Mouse (Mus musculus) ES-E14 (cell line): Measurements from ENCODE around the gene Plxdc1. TPM values are rescaled to one million over a fixed set of nuclear protein-coding genes. Genes with fewer than 3 reads are reported as not detected.

Experiments used
- DNase-seq: peaks from one replicate; pipeline ENCODE4 v3.0.0-alpha.2; 2013; ENCODE audit warnings: low read depth, low spot score
- H3K27ac ChIP-seq: 2 replicates; pipeline ENCODE4 v1.5.1; 2012; ENCODE audit warnings: low read depth, mild to moderate bottlenecking, low read length, moderate library complexity, mixed read lengths; ENCODE audit not compliant: poor library complexity, insufficient read depth, severe bottlenecking
- H3K36me3 ChIP-seq: 2 replicates; pipeline ENCODE4 v1.6.1; 2012; ENCODE audit warnings: mild to moderate bottlenecking, low read length, moderate library complexity, mixed read lengths; ENCODE audit not compliant: control insufficient read depth, poor library complexity, insufficient read depth, severe bottlenecking
- H3K4me1 ChIP-seq, 2 experiments: fragments of 150-350 bp in 1 of 2; sonication (generic) in 1 of 2; 2 replicates each; pipeline ENCODE4 v1.6.1; 2012; ENCODE audit warnings: low read length in 2 of 2, mild to moderate bottlenecking in 1 of 2, mixed read lengths in 1 of 2; ENCODE audit not compliant: control insufficient read depth in 2 of 2, insufficient read depth in 2 of 2, poor library complexity in 1 of 2
- H3K4me3 ChIP-seq, 2 experiments: fragments of 150-350 bp in 1 of 2; sonication (generic) in 1 of 2; 2 replicates each; pipeline ENCODE4 v1.5.1; 2012; ENCODE audit warnings: low read length in 2 of 2, low read depth in 1 of 2, mild to moderate bottlenecking in 1 of 2, mixed read lengths in 1 of 2; ENCODE audit not compliant: insufficient read depth in 1 of 2, poor library complexity in 1 of 2, severe bottlenecking in 1 of 2
- H3K9ac ChIP-seq: 2 replicates; pipeline ENCODE4 v1.6.1; 2012; ENCODE audit warnings: low read depth, mild to moderate bottlenecking, low read length, mixed read lengths; ENCODE audit not compliant: poor library complexity, insufficient read depth, severe bottlenecking
- H3K9me3 ChIP-seq: fragments of 150-350 bp; sonication (generic); 2 replicates; pipeline ENCODE4 v1.6.1; 2012; ENCODE audit warnings: low read depth, mild to moderate bottlenecking, low read length; ENCODE audit not compliant: control insufficient read depth, insufficient read depth
- CHD2 ChIP-seq: IDR thresholded peaks from 2 replicates; pipeline ENCODE4 v1.6.1; 2014; ENCODE audit warnings: mild to moderate bottlenecking, low read depth, low read length, inconsistent platforms
- HCFC1 ChIP-seq: IDR thresholded peaks from 2 replicates; pipeline ENCODE4 v1.6.1; 2012; ENCODE audit warnings: low read length, inconsistent platforms, borderline replicate concordance; ENCODE audit not compliant: insufficient read depth
- MAFK ChIP-seq: IDR thresholded peaks from 2 replicates; pipeline ENCODE4 v1.6.1; 2014; ENCODE audit warnings: mild to moderate bottlenecking, low read depth, low read length, inconsistent platforms; ENCODE audit not compliant: insufficient read depth
- ZC3H11A ChIP-seq: IDR thresholded peaks from 2 replicates; pipeline ENCODE4 v1.6.1; 2012; ENCODE audit warnings: low read depth, mild to moderate bottlenecking, inconsistent platforms, low read length, borderline replicate concordance
- ZNF384 ChIP-seq: IDR thresholded peaks from 2 replicates; pipeline ENCODE4 v1.6.1; 2012; ENCODE audit warnings: low read depth, low read length, inconsistent platforms
- in situ Hi-C, 2 experiments: fragments of 600-800 bp; cut with MboI; formaldehyde crosslinking; loops; one replicate each; pipeline ENCODE4 v1.15.1; 2025; ENCODE audit warnings: low sequenced_read_pairs in 2 of 2, inconsistent platforms in 1 of 2; ENCODE audit not compliant: unreplicated experiment in 2 of 2
- total RNA-seq: library from RNA; depleted of rRNA; stranded (reverse); fragments of 300-350 nt; gene quantifications from 2 replicates; pipeline ENCODE4 v1.2.3, GENCODE M21; 2012

The Plxdc1 gene
- total RNA-seq, 1 experiment, result 2.5 TPM

- no peak for DNase-seq
- H3K4me1 ChIP-seq, result peaks cover 6 to 23% of the 10 kb centered on the region in 2 experiments; a peak in 2 of 4 replicates
- peaks cover 7% of the 10 kb centered on the region; the same call in 1 of the 2 replicates for H3K36me3 ChIP-seq
- in situ Hi-C loops, result no loop called here
- H3K27ac ChIP-seq, result no peak overlapping the region
- no peak overlapping the region; the same call in 1 of the 2 replicates for H3K9ac ChIP-seq
- H3K4me3 ChIP-seq, result peak overlapping the region; percentile 56 to 73; a peak in 2 of 4 replicates
- no peaks in the 10 kb centered on the region for H3K9me3 ChIP-seq
- TF ChIP-seq CHD2, result no peak
- TF ChIP-seq ZC3H11A, result no peak
- TF ChIP-seq MAFK, result no peak
- no peak for TF ChIP-seq HCFC1
- no peak for TF ChIP-seq ZNF384
These were observed 17.9 kb upstream of the Plxdc1 start for GRCm38 (mm10) chr11:98004161-98004560.

GRCm38 (mm10) chr11:98003171-98003671, 17.0 kb upstream of the Plxdc1 start:
- no peak for DNase-seq
- peak overlapping the region; percentile 49 to 67 for H3K4me3 ChIP-seq
- TF ChIP-seq ZC3H11A (no peak), MAFK (no peak), HCFC1 (no peak), CHD2 (no peak), ZNF384 (no peak)
- H3K9me3 ChIP-seq, result no peaks in the 10 kb centered on the region
- peak overlapping the region; percentile 9; the same call in 1 of the 2 replicates for H3K9ac ChIP-seq
- in situ Hi-C loops, result no loop called here
- no peak overlapping the region for H3K27ac ChIP-seq
- peaks cover 6 to 23% of the 10 kb centered on the region in 2 experiments; a peak in 2 of 4 replicates for H3K4me1 ChIP-seq
- H3K36me3 ChIP-seq, result peaks cover 3% of the 10 kb centered on the region; the same call in 1 of the 2 replicates

- Histone ChIP-seq H3K4me3 (peak overlapping the region; percentile 49 to 67), H3K36me3 (no peaks in the 10 kb centered on the region), H3K27ac (no peak overlapping the region), H3K9ac (peak overlapping the region; percentile 9; the same call in 1 of the 2 replicates), H3K9me3 (no peaks in the 10 kb centered on the region), H3K4me1 (peaks cover 6 to 23% of the 10 kb centered on the region in 2 experiments; a peak in 2 of 4 replicates)
- TF ChIP-seq MAFK, result no peak
- peak; percentile 53; the same call in 1 of the 2 replicates for TF ChIP-seq ZC3H11A
- no peak for DNase-seq
- in situ Hi-C loops, result no loop called here
These were observed 16.4 kb upstream of the Plxdc1 start for GRCm38 (mm10) chr11:98002627-98003026.

GRCm38 (mm10) chr11:98001986-98002385, 15.7 kb upstream of the Plxdc1 start:
- Histone ChIP-seq H3K4me3 (no peak overlapping the region), H3K27ac (no peak overlapping the region), H3K4me1 (peaks cover 6 to 23% of the 10 kb centered on the region in 2 experiments; a peak in 2 of 4 replicates), H3K36me3 (no peaks in the 10 kb centered on the region), H3K9ac (no peak overlapping the region), H3K9me3 (no peaks in the 10 kb centered on the region)
- no peak for DNase-seq
- in situ Hi-C loops, result no loop called here
- TF ChIP-seq CHD2 (no peak), ZNF384 (no peak), MAFK (no peak), HCFC1 (no peak), ZC3H11A (no peak)
